Mouse (Mus musculus): ENCODE measurements around the gene Mvp. TPM values are rescaled to one million over a fixed set of nuclear protein-coding genes. Genes with fewer than 3 reads are reported as not detected.
A peak's percentile ranks its signal among the peaks of the same experiment; 100 is the strongest.

The Mvp gene
- polyA plus RNA-seq, 1 experiment from 2014 or later = 44.6 TPM

GRCm38 (mm10) chr7:126986319-126986718, 28.1 kb downstream of the Mvp start:
- WGBS = 37% methylated on average over 9 of the region's 9 CpGs
- Histone ChIP-seq H3K9ac (replicated peaks; ENCODE audit: low read depth) (no peak overlapping the region), H3K36me3 (ENCODE audit: insufficient read depth, low read length) (peaks cover 9% of the 10 kb centered on the region), H3K4me3 (ENCODE audit: low read depth, low read length) (no peak overlapping the region), H3K27me3 (replicated peaks; ENCODE audit: insufficient read depth, low read length) (no peaks in the 10 kb centered on the region), H3K9me3 (ENCODE audit: low read length) (no peaks in the 10 kb centered on the region), H3K4me1 (ENCODE audit: insufficient read depth, low read depth, low read length) (no peaks in the 10 kb centered on the region), H3K4me2 (replicated peaks; ENCODE audit: low read depth, low read length) (no peak overlapping the region), H3K27ac (ENCODE audit: low read length) (no peak overlapping the region)
- DNase-seq (ENCODE audit: low spot score) (peak; percentile 70), ATAC-seq (peak; percentile 77)
- TF ChIP-seq CTCF (IDR thresholded peaks at IDR 0.05) (peak; percentile 80), EP300 (IDR thresholded peaks at IDR 0.05) (no peak)

- Histone ChIP-seq H3K9ac (replicated peaks; ENCODE audit: low read depth) (no peak overlapping the region), H3K4me2 (replicated peaks; ENCODE audit: low read depth, low read length) (no peak overlapping the region), H3K4me3 (ENCODE audit: low read depth, low read length) (no peak overlapping the region), H3K27me3 (replicated peaks; ENCODE audit: insufficient read depth, low read length) (no peaks in the 10 kb centered on the region), H3K36me3 (ENCODE audit: insufficient read depth, low read length) (peaks cover 9% of the 10 kb centered on the region), H3K27ac (ENCODE audit: low read length) (no peak overlapping the region), H3K4me1 (ENCODE audit: insufficient read depth, low read depth, low read length) (no peaks in the 10 kb centered on the region), H3K9me3 (ENCODE audit: low read length) (no peaks in the 10 kb centered on the region)
- TF ChIP-seq CTCF (IDR thresholded peaks at IDR 0.05) (no peak), EP300 (IDR thresholded peaks at IDR 0.05) (no peak)
- peak; percentile 38 for ATAC-seq
- 32% methylated on average over 10 of the region's 10 CpGs for WGBS
- DNase-seq (ENCODE audit: low spot score) = peak; percentile 39
These were observed 29.6 kb downstream of the Mvp start for GRCm38 (mm10) chr7:126984667-126985444.

GRCm38 (mm10) chr7:126983113-126983512, 31.3 kb downstream of the Mvp start:
- WGBS = 72% methylated on average over 7 of the region's 7 CpGs
- Histone ChIP-seq H3K9me3 (ENCODE audit: low read length) (no peaks in the 10 kb centered on the region), H3K27me3 (replicated peaks; ENCODE audit: insufficient read depth, low read length) (no peaks in the 10 kb centered on the region), H3K4me1 (ENCODE audit: insufficient read depth, low read depth, low read length) (no peaks in the 10 kb centered on the region), H3K9ac (replicated peaks; ENCODE audit: low read depth) (no peak overlapping the region), H3K27ac (ENCODE audit: low read length) (no peak overlapping the region), H3K36me3 (ENCODE audit: insufficient read depth, low read length) (peaks cover 7% of the 10 kb centered on the region), H3K4me2 (replicated peaks; ENCODE audit: low read depth, low read length) (no peak overlapping the region), H3K4me3 (ENCODE audit: low read depth, low read length) (no peak overlapping the region)
- DNase-seq (ENCODE audit: low spot score) (no peak), ATAC-seq (no peak)
- TF ChIP-seq CTCF (IDR thresholded peaks at IDR 0.05) (no peak), EP300 (IDR thresholded peaks at IDR 0.05) (no peak)

- Histone ChIP-seq H3K4me2 (replicated peaks; ENCODE audit: low read depth, low read length) (no peak overlapping the region), H3K36me3 (ENCODE audit: insufficient read depth, low read length) (peaks cover 7% of the 10 kb centered on the region), H3K27me3 (replicated peaks; ENCODE audit: insufficient read depth, low read length) (no peaks in the 10 kb centered on the region), H3K4me3 (ENCODE audit: low read depth, low read length) (no peak overlapping the region), H3K4me1 (ENCODE audit: insufficient read depth, low read depth, low read length) (peaks cover 2% of the 10 kb centered on the region; the same call in 1 of the 2 replicates), H3K9me3 (ENCODE audit: low read length) (no peaks in the 10 kb centered on the region), H3K27ac (ENCODE audit: low read length) (no peak overlapping the region), H3K9ac (replicated peaks; ENCODE audit: low read depth) (no peak overlapping the region)
- DNase-seq (ENCODE audit: low spot score) (no peak), ATAC-seq (no peak)
- 78% methylated on average over 4 of the region's 4 CpGs for WGBS
- TF ChIP-seq CTCF (IDR thresholded peaks at IDR 0.05) (no peak), EP300 (IDR thresholded peaks at IDR 0.05) (no peak)
These were observed 32.4 kb downstream of the Mvp start for GRCm38 (mm10) chr7:126982054-126982453.

- ATAC-seq (no peak), DNase-seq (ENCODE audit: low spot score) (no peak)
- Histone ChIP-seq H3K9me3 (ENCODE audit: low read length) (no peaks in the 10 kb centered on the region), H3K4me1 (ENCODE audit: insufficient read depth, low read depth, low read length) (peaks cover 5% of the 10 kb centered on the region), H3K9ac (replicated peaks; ENCODE audit: low read depth) (no peak overlapping the region), H3K4me2 (replicated peaks; ENCODE audit: low read depth, low read length) (no peak overlapping the region), H3K27me3 (replicated peaks; ENCODE audit: insufficient read depth, low read length) (no peaks in the 10 kb centered on the region), H3K4me3 (ENCODE audit: low read depth, low read length) (no peak overlapping the region), H3K27ac (ENCODE audit: low read length) (no peak overlapping the region), H3K36me3 (ENCODE audit: insufficient read depth, low read length) (peaks cover 7% of the 10 kb centered on the region)
- TF ChIP-seq CTCF (IDR thresholded peaks at IDR 0.05) = no peak
- no peak for TF ChIP-seq EP300 (IDR thresholded peaks at IDR 0.05)
- 88% methylated on average over 2 of the region's 2 CpGs for WGBS
These were observed 32.8 kb downstream of the Mvp start for GRCm38 (mm10) chr7:126981601-126982000.

GRCm38 (mm10) chr7:126978841-126979240, 35.6 kb downstream of the Mvp start:
- Histone ChIP-seq H3K4me2 (replicated peaks; ENCODE audit: low read depth, low read length) (no peak overlapping the region), H3K4me1 (ENCODE audit: insufficient read depth, low read depth, low read length) (peaks cover 5% of the 10 kb centered on the region), H3K9ac (replicated peaks; ENCODE audit: low read depth) (no peak overlapping the region), H3K9me3 (ENCODE audit: low read length) (no peaks in the 10 kb centered on the region), H3K27ac (ENCODE audit: low read length) (no peak overlapping the region), H3K4me3 (ENCODE audit: low read depth, low read length) (no peak overlapping the region), H3K27me3 (replicated peaks; ENCODE audit: insufficient read depth, low read length) (no peaks in the 10 kb centered on the region), H3K36me3 (ENCODE audit: insufficient read depth, low read length) (peaks cover 7% of the 10 kb centered on the region)
- ATAC-seq = no peak
- no peak for DNase-seq (ENCODE audit: low spot score)
- no peak for TF ChIP-seq CTCF (IDR thresholded peaks at IDR 0.05)
- no peak for TF ChIP-seq EP300 (IDR thresholded peaks at IDR 0.05)
- WGBS = 80% methylated on average over 6 of the region's 6 CpGs

Measured in lung, postnatal 0 days (tissue).